Mouse (Mus musculus): ENCODE results near the gene 4930435E12Rik. TPM values are rescaled to one million over a fixed set of nuclear protein-coding genes. Genes with fewer than 3 reads are reported as not detected.

The 4930435E12Rik gene
- not detected for total RNA-seq (2023)

GRCm38 (mm10) chr16:38828649-38829048, at the start of gene 4930435E12Rik:
Gene 4930435E12Rik, minus strand, starts transcription at chr16:38828749.

DNA sequence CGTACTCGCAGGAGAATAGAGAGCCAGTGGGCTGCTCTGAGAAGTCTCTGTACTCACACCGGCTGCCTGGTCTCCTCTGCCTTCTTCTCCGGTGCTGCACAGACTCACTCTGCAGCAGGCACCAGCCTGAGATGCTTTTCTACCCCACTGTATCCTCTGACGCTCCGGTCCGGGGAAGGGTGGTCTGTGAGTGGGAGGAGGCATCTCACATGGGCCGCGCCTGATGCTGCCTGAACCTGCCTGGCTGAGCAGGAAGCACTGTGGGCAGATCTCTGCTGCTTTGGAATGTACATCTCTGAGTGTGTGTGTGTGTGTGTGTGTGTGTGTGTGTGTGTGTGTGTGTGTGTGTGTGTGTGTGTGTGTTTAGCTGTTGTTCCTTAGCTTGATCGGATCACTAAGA, 28.5 kb downstream of the 4930435E12Rik start, which contains the start of gene Upk1b:
TSS of gene Upk1b (minus strand) at position 238 of the 400 bp plus-strand sequence.

Other genes with a start within 250 kb of the 4930435E12Rik start
- 22.4 TPM for gene Arhgap31, start 115.5 kb downstream of the 4930435E12Rik start, total RNA-seq (2023)
- 0.26 TPM for gene B4galt4, start 86.5 kb downstream of the 4930435E12Rik start, total RNA-seq (2023)
- not detected for gene Upk1b, start 28.4 kb downstream of the 4930435E12Rik start, total RNA-seq (2023)
- gene Igsf11, start 63.9 kb upstream of the 4930435E12Rik start, total RNA-seq (2023) = not detected